Mouse (Mus musculus) limb, embryonic 13.5 days (tissue): ENCODE results near the gene Hpdl. TPM values are rescaled to one million over a fixed set of nuclear protein-coding genes. Genes with fewer than 3 reads are reported as not detected.

Experiments
- polyA plus RNA-seq: library from polyadenylated mRNA; unstranded; fragments of >200 nt; fragmentation: Nextera tagmentation; extraction: Ambion mirVana; gene quantifications from 2 replicates; pipeline ENCODE4 v1.2.1, GENCODE M21; 2015

The Hpdl gene
- polyA plus RNA-seq, 1 experiment from 2014 or later, result 1.0 TPM

Other genes starting within 250 kb of the Hpdl start
- 2.1 and 3.1 TPM in 2 replicates for gene Ccdc17, start 225.1 kb downstream of the Hpdl start, polyA plus RNA-seq
- gene Nasp, start 193.8 kb downstream of the Hpdl start, polyA plus RNA-seq, result 203 and 211 TPM in 2 replicates
- 774 and 800 TPM in 2 replicates for gene Akr1a1, start 170.0 kb downstream of the Hpdl start, polyA plus RNA-seq
- gene Prdx1, start 136.2 kb downstream of the Hpdl start, polyA plus RNA-seq, result 1,184 and 1,195 TPM in 2 replicates
- 25.0 and 27.1 TPM in 2 replicates for gene Mmachc, start 113.3 kb downstream of the Hpdl start, polyA plus RNA-seq
- 23.8 and 27.5 TPM in 2 replicates for gene Ccdc163, start 113.2 kb downstream of the Hpdl start, polyA plus RNA-seq
- gene Tesk2, start 100.8 kb downstream of the Hpdl start, polyA plus RNA-seq, result 10.9 and 11.4 TPM in 2 replicates
- gene Toe1, start 14.1 kb downstream of the Hpdl start, polyA plus RNA-seq, result 40.4 and 41.2 TPM in 2 replicates
- gene Mutyh, start 14.0 kb downstream of the Hpdl start, polyA plus RNA-seq, result 18.2 and 19.4 TPM in 2 replicates
- 0.57 and 0.62 TPM in 2 replicates for gene Zswim5, start 55.7 kb upstream of the Hpdl start, polyA plus RNA-seq
- gene Urod, start 172.7 kb upstream of the Hpdl start, polyA plus RNA-seq, result 99.5 and 111 TPM in 2 replicates
- 10.2 and 10.3 TPM in 2 replicates for gene Hectd3, start 173.6 kb upstream of the Hpdl start, polyA plus RNA-seq
- gene Eif2b3, start 197.7 kb upstream of the Hpdl start, polyA plus RNA-seq, result 47.0 and 49.9 TPM in 2 replicates